Mouse (Mus musculus) spleen, postnatal 0 days (tissue): Measurements from ENCODE around the gene Tmem222. TPM values are rescaled to one million over a fixed set of nuclear protein-coding genes. Genes with fewer than 3 reads are reported as not detected.

Experiments used
- polyA plus RNA-seq: library from polyadenylated mRNA; unstranded; fragments of >200 nt; fragmentation: Nextera tagmentation; extraction: Ambion mirVana; gene quantifications from 2 replicates; pipeline ENCODE4 v1.2.1, GENCODE M21; 2015

Gene Tmem222
- polyA plus RNA-seq: 57.6 and 59.4 TPM in 2 replicates

GRCm38 (mm10) chr4:133277104-133278026 is at the start of gene Tmem222:
TSS of gene Tmem222 (minus strand) at chr4:133277792.

GRCm38 (mm10) chr4:133262882-133263281 is 14.7 kb downstream of the Tmem222 start, which contains the start of gene Sytl1:
TSS of gene Sytl1 (minus strand) at chr4:133263113.

GRCm38 (mm10) chr4:133240490-133240921 is 37.1 kb downstream of the Tmem222 start, which contains the start of gene Map3k6:
TSS of gene Map3k6 (plus strand) at chr4:133240818.

Other genes starting within 250 kb of the Tmem222 start
- gene Wasf2, start 147.3 kb downstream of the Tmem222 start, polyA plus RNA-seq: 83.1 and 88.3 TPM in 2 replicates
- 0.18 and 0.45 TPM in 2 replicates for gene Cd164l2, start 65.7 kb downstream of the Tmem222 start, polyA plus RNA-seq
- 0.11 TPM in 1 of 2 replicates, not detected in the other for gene Gpr3, start 65.3 kb downstream of the Tmem222 start, polyA plus RNA-seq
- 4.6 and 5.5 TPM in 2 replicates for gene Map3k6, start 37.0 kb downstream of the Tmem222 start, polyA plus RNA-seq
- 3.2 and 3.5 TPM in 2 replicates for gene Sytl1, start 14.7 kb downstream of the Tmem222 start, polyA plus RNA-seq
- gene Wdtc1, start 75.7 kb upstream of the Tmem222 start, polyA plus RNA-seq: 8.0 and 8.3 TPM in 2 replicates
- 4.5 and 5.3 TPM in 2 replicates for gene Slc9a1, start 91.9 kb upstream of the Tmem222 start, polyA plus RNA-seq
- 0.30 and 0.58 TPM in 2 replicates for gene Tent5b, start 202.3 kb upstream of the Tmem222 start, polyA plus RNA-seq
- gene Trnp1, start 220.8 kb upstream of the Tmem222 start, polyA plus RNA-seq: 0.40 and 0.47 TPM in 2 replicates
- 0.17 and 0.23 TPM in 2 replicates for gene Kdf1, start 241.2 kb upstream of the Tmem222 start, polyA plus RNA-seq